Mouse (Mus musculus) kidney, adult 2 months (tissue): Measurements from ENCODE around the gene Elmod3. TPM values are rescaled to one million over a fixed set of nuclear protein-coding genes. Genes with fewer than 3 reads are reported as not detected.
"Not testable (repeated sequence)": the region's sequence is repeated elsewhere in the genome, so short reads cannot be mapped to it uniquely, and the experiment has no call there.

ENCODE experiments used
- DNase-seq: peaks from one replicate; pipeline ENCODE4 v3.0.0; 2021
- H3K27ac ChIP-seq: fragments of 200-500 bp; 2 replicates; pipeline ENCODE4 v1.5.1; 2012; ENCODE audit warnings: low read depth, low read length, control low read depth, inconsistent platforms; ENCODE audit not compliant: insufficient read depth
- H3K27me3 ChIP-seq: fragments of 200-500 bp; replicated peaks from 2 replicates; pipeline ENCODE4 v1.6.1; 2012; ENCODE audit warnings: mild to moderate bottlenecking, moderate library complexity, low read length, inconsistent platforms; ENCODE audit not compliant: control insufficient read depth, insufficient read depth
- H3K36me3 ChIP-seq: fragments of 200-500 bp; 2 replicates; pipeline ENCODE4 v1.6.1; 2012; ENCODE audit warnings: mild to moderate bottlenecking, moderate library complexity, low read length, inconsistent platforms; ENCODE audit not compliant: control insufficient read depth, insufficient read depth
- H3K4me1 ChIP-seq: fragments of 200-500 bp; 2 replicates; pipeline ENCODE4 v1.6.1; 2011; ENCODE audit warnings: low read length; ENCODE audit not compliant: control insufficient read depth, insufficient read depth
- H3K4me3 ChIP-seq: fragments of 200-500 bp; 2 replicates; pipeline ENCODE4 v1.5.1; 2011; ENCODE audit warnings: mild to moderate bottlenecking, low read depth, low read length, control low read depth; ENCODE audit not compliant: insufficient read depth
- CTCF ChIP-seq: fragments of 200-500 bp; conservative IDR thresholded peaks from 2 replicates; pipeline ENCODE4 v1.5.1; 2011; ENCODE audit warnings: low read depth, mild to moderate bottlenecking, control low read depth, low read length, moderate library complexity, mixed read lengths; ENCODE audit not compliant: insufficient read depth, insufficient read length
- POLR2A ChIP-seq: fragments of 200-500 bp; IDR thresholded peaks from one replicate; pipeline ENCODE4 v1.6.1; 2011; ENCODE audit warnings: low read depth, low read length, control low read depth
- WGBS: fragments of 180-500 bp; shearing (Covaris S2); methylation state at CpG from one replicate; pipeline ENCODE4 v1.1.7; 2018; 5-methylcytosine and 5-hydroxymethylcytosine counted together
- polyA plus RNA-seq: library from polyadenylated mRNA; depleted of rRNA; stranded (reverse); fragments of >200 nt; gene quantifications from 2 replicates; pipeline ENCODE4 v1.2.3, GENCODE M21; 2012

Elmod3 gene
- polyA plus RNA-seq, 1 experiment = 43.0 TPM

DNA sequence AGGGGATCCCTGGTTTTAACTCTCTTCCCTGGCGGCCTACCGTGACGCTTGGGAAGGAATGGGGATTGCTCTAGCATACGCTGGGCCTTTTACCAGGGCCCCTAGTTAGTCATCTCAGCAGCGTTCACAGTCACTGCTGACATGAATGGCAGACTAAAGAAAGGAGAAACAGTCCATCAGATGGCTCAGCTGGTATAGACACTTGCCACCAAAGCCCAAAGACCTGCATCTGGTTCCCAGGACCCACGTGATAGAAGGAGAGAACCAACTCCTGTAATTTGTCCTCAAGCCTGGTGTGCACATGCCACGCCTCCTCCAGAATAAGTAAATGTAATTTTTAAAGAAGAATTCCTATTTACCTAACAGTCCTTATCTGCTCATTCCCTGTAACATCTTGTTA, 52.8 kb downstream of the Elmod3 start:
- Histone ChIP-seq H3K4me1 (peaks cover 18% of the 10 kb centered on the region; the same call in 1 of the 2 replicates), H3K27ac (no peak overlapping the region), H3K36me3 (no peaks in the 10 kb centered on the region), H3K27me3 (no peaks in the 10 kb centered on the region), H3K4me3 (no peak overlapping the region)
- TF ChIP-seq CTCF = no peak
- no peak for TF ChIP-seq POLR2A
- DNase-seq = no peak
- 71% methylated on average over 7 of the region's 7 CpGs for WGBS

DNA sequence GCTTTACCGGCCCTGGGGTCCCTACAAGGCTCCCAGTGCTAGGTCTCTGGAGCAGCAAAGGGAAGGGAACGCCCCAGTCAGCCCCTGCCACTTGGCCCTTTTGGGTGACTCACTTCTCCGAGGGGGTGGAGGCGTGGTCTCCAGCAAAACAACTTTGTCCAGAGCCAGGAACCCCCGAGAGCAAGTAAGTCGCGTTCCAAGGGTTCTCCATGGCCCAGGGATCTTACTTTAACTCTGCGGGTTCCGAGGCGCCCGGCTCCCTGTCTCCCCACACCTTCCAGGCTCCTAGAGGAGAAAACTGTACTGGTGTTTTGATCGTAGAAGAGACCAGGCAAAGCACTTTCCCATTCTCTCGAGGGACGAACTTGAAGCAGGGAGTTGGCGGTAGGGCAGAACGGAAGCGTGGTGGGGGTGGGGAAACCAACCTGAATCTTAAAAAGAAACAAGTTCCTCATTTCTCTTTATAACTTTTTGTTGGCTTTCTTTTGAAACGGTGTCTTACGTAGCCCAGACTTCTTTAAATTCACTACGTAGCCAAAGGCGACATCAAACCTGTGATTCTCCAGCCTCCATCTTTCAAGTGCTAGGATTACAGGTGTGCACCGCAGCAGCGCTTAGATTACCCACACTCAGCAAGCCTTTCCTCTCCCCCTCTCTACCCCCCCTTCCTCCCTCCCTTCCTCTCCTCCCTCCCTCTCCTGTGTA, 53.8 kb downstream of the Elmod3 start, which contains the start of gene Capg:
Capg (plus strand) TSS at position 109 of the 705 bp plus-strand sequence.
- H3K4me3 ChIP-seq = peak within 1 kb of the TSS; percentile 51
- H3K4me1 ChIP-seq = peaks cover 18% of the 10 kb centered on the region; the same call in 1 of the 2 replicates
- H3K27me3 ChIP-seq = no peaks in the 10 kb centered on the region
- 12% methylated on average over 23 of the region's 23 CpGs for WGBS
- DNase-seq = peak; percentile 63
- no peaks in the 10 kb centered on the region for H3K36me3 ChIP-seq
- TF ChIP-seq POLR2A (no peak), CTCF (no peak)
- peak within 1 kb of the TSS; percentile 76 for H3K27ac ChIP-seq

GRCm38 (mm10) chr6:72543265-72543850, 54.9 kb downstream of the Elmod3 start:
- no peak overlapping the region for H3K4me3 ChIP-seq
- peak overlapping the region; percentile 76 for H3K27ac ChIP-seq
- H3K36me3 ChIP-seq = no peaks in the 10 kb centered on the region
- DNase-seq = peak; percentile 53
- 49% methylated on average over 12 of the region's 12 CpGs for WGBS
- peaks cover 14% of the 10 kb centered on the region; the same call in 1 of the 2 replicates for H3K4me1 ChIP-seq
- TF ChIP-seq POLR2A (no peak), CTCF (no peak)
- no peaks in the 10 kb centered on the region for H3K27me3 ChIP-seq

- H3K4me1 ChIP-seq = peaks cover 14% of the 10 kb centered on the region; the same call in 1 of the 2 replicates
- TF ChIP-seq POLR2A (peak; percentile 56), CTCF (no peak)
- peak; percentile 95 for DNase-seq
- H3K27me3 ChIP-seq = no peaks in the 10 kb centered on the region
- WGBS = 5% methylated on average over 16 of the region's 16 CpGs
- peak overlapping the region; percentile 69 for H3K4me3 ChIP-seq
- H3K27ac ChIP-seq = peak overlapping the region; percentile 72
- no peaks in the 10 kb centered on the region for H3K36me3 ChIP-seq
These were observed 59.6 kb downstream of the Elmod3 start for GRCm38 (mm10) chr6:72538562-72539031.

- TF ChIP-seq POLR2A = no peak
- H3K27ac ChIP-seq = peak overlapping the region; percentile 72
- no peaks in the 10 kb centered on the region for H3K27me3 ChIP-seq
- peaks cover 9% of the 10 kb centered on the region; the same call in 1 of the 2 replicates for H3K4me1 ChIP-seq
- peak overlapping the region; percentile 69 for H3K4me3 ChIP-seq
- WGBS = 51% methylated on average over 10 of the region's 10 CpGs
- no peaks in the 10 kb centered on the region for H3K36me3 ChIP-seq
- DNase-seq = no peak
These were observed 60.2 kb downstream of the Elmod3 start for GRCm38 (mm10) chr6:72537998-72538500.

- 3% methylated on average over 9 of the region's 9 CpGs for WGBS
- no peaks in the 10 kb centered on the region for H3K27me3 ChIP-seq
- H3K36me3 ChIP-seq = no peaks in the 10 kb centered on the region
- H3K4me1 ChIP-seq = peaks cover 5% of the 10 kb centered on the region; the same call in 1 of the 2 replicates
- peak overlapping the region; percentile 42; the same call in 1 of the 2 replicates for H3K27ac ChIP-seq
- TF ChIP-seq POLR2A = no peak
- peak; percentile 91 for TF ChIP-seq CTCF
- DNase-seq = peak; percentile 90
- no peak overlapping the region for H3K4me3 ChIP-seq
These were observed 63.0 kb downstream of the Elmod3 start for GRCm38 (mm10) chr6:72535165-72535564.

- no peak overlapping the region for H3K27ac ChIP-seq
- TF ChIP-seq POLR2A = no peak
- TF ChIP-seq CTCF = peak; percentile 90
- H3K4me3 ChIP-seq = no peak overlapping the region
- no peaks in the 10 kb centered on the region for H3K27me3 ChIP-seq
- WGBS = 43% methylated on average over 9 of the region's 9 CpGs
- DNase-seq = peak; percentile 68
- peaks cover 5% of the 10 kb centered on the region; the same call in 1 of the 2 replicates for H3K4me1 ChIP-seq
- H3K36me3 ChIP-seq = no peaks in the 10 kb centered on the region
These were observed 64.0 kb downstream of the Elmod3 start for GRCm38 (mm10) chr6:72534035-72534809.

GRCm38 (mm10) chr6:72533555-72533954, 64.7 kb downstream of the Elmod3 start:
- H3K27ac ChIP-seq, H3K4me1 ChIP-seq, DNase-seq, H3K4me3 ChIP-seq, H3K27me3 ChIP-seq, H3K36me3 ChIP-seq: not testable (repeated sequence)
- 4% methylated on average over 1 of the region's 1 CpGs for WGBS
